Mouse (Mus musculus): ENCODE data around the gene Rin3. TPM values are rescaled to one million over a fixed set of nuclear protein-coding genes. Genes with fewer than 3 reads are reported as not detected.

Rin3 gene
- polyA plus RNA-seq, 1 experiment from 2014 or later = 5.7 TPM

- no peak overlapping the region for H3K9ac ChIP-seq
- WGBS (ENCODE audit: insufficient replicate concordance) = 41% methylated on average over 7 of the region's 7 CpGs
- H3K4me3 ChIP-seq (replicated peaks) = no peak overlapping the region
- peaks cover 74% of the 10 kb centered on the region for H3K4me1 ChIP-seq (replicated peaks)
- no peaks in the 10 kb centered on the region for H3K27me3 ChIP-seq
- no peak overlapping the region for H3K27ac ChIP-seq
- ATAC-seq (ENCODE audit: low read depth) = no peak
- H3K9me3 ChIP-seq (replicated peaks) = no peaks in the 10 kb centered on the region
- no peak overlapping the region for H3K4me2 ChIP-seq
- no peak for DNase-seq
- no peaks in the 10 kb centered on the region for H3K36me3 ChIP-seq
Observed at GRCm38 (mm10) chr12:102303867-102304266, 21.0 kb downstream of the Rin3 start.

GRCm38 (mm10) chr12:102305069-102305836 is 22.4 kb downstream of the Rin3 start:
- Histone ChIP-seq H3K4me1 (replicated peaks) (peaks cover 71% of the 10 kb centered on the region), H3K27me3 (no peaks in the 10 kb centered on the region), H3K36me3 (peaks cover 3% of the 10 kb centered on the region; the same call in 1 of the 2 replicates), H3K4me3 (replicated peaks) (no peak overlapping the region), H3K9ac (no peak overlapping the region), H3K4me2 (no peak overlapping the region), H3K27ac (peak overlapping the region; percentile 56), H3K9me3 (replicated peaks) (no peaks in the 10 kb centered on the region)
- DNase-seq = no peak
- WGBS (ENCODE audit: insufficient replicate concordance) = 54% methylated on average over 10 of the region's 10 CpGs
- peak; percentile 55 for ATAC-seq (ENCODE audit: low read depth)

GRCm38 (mm10) chr12:102308001-102308456 is 25.2 kb downstream of the Rin3 start:
- DNase-seq = no peak
- ATAC-seq (ENCODE audit: low read depth) = no peak

DNA sequence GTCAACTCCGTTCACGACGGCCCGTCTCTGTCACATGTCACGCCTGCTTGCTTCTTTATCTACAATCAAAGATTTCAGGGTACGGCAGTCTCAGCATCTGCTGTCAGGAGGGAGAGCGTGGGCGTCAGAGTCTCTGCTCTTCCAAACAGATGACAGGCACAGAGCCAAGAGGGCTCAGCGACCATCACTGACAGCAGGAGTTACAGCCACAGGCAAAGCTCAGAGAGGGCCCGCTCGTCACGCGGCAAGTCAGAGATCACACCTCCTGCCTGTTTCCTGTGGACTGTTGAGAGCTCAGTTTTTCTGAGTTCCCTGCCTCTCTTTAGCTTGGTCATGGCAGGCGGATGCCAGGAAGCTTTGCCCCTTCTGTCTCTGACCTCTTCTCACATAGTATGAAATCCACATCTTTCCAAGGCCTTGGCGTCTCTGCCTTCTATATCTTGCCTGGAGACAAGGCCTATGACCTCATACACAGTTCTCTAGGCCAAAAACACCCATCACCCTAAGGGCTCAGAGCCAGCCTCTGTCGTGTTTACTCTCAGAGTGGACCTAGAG is 25.7 kb downstream of the Rin3 start:
- peaks cover 48% of the 10 kb centered on the region for H3K4me1 ChIP-seq (replicated peaks)

More at GRCm38 (mm10) chr12:102308001-102308456, 25.2 kb downstream of the Rin3 start:
- Histone ChIP-seq H3K4me1 (replicated peaks) (peaks cover 53% of the 10 kb centered on the region), H3K27ac (peak overlapping the region; percentile 13), H3K9ac (no peak overlapping the region), H3K4me2 (no peak overlapping the region), H3K4me3 (replicated peaks) (no peak overlapping the region), H3K9me3 (replicated peaks) (no peaks in the 10 kb centered on the region), H3K36me3 (peaks cover 15% of the 10 kb centered on the region), H3K27me3 (no peaks in the 10 kb centered on the region)
- 62% methylated on average over 6 of the region's 6 CpGs for WGBS (ENCODE audit: insufficient replicate concordance)

GRCm38 (mm10) chr12:102309099-102309799 is 26.4 kb downstream of the Rin3 start:
- no peaks in the 10 kb centered on the region for H3K9me3 ChIP-seq (replicated peaks)
- no peak overlapping the region for H3K9ac ChIP-seq
- H3K36me3 ChIP-seq = peaks cover 16% of the 10 kb centered on the region
- WGBS (ENCODE audit: insufficient replicate concordance) = 75% methylated on average over 11 of the region's 11 CpGs
- H3K4me2 ChIP-seq = no peak overlapping the region
- DNase-seq (no peak), ATAC-seq (ENCODE audit: low read depth) (no peak)
- H3K27ac ChIP-seq = no peak overlapping the region
- H3K27me3 ChIP-seq = no peaks in the 10 kb centered on the region
- no peak overlapping the region for H3K4me3 ChIP-seq (replicated peaks)
- peaks cover 40% of the 10 kb centered on the region for H3K4me1 ChIP-seq (replicated peaks)

More for the DNA sequence above, 25.7 kb downstream of the Rin3 start:
- Histone ChIP-seq H3K9me3 (replicated peaks) (no peaks in the 10 kb centered on the region), H3K27me3 (no peaks in the 10 kb centered on the region), H3K36me3 (peaks cover 16% of the 10 kb centered on the region), H3K4me3 (replicated peaks) (no peak overlapping the region), H3K27ac (peak overlapping the region; percentile 13), H3K9ac (no peak overlapping the region), H3K4me2 (no peak overlapping the region)
- no peak for ATAC-seq (ENCODE audit: low read depth)
- WGBS (ENCODE audit: insufficient replicate concordance) = 56% methylated on average over 16 of the region's 16 CpGs
- DNase-seq = no peak

DNA sequence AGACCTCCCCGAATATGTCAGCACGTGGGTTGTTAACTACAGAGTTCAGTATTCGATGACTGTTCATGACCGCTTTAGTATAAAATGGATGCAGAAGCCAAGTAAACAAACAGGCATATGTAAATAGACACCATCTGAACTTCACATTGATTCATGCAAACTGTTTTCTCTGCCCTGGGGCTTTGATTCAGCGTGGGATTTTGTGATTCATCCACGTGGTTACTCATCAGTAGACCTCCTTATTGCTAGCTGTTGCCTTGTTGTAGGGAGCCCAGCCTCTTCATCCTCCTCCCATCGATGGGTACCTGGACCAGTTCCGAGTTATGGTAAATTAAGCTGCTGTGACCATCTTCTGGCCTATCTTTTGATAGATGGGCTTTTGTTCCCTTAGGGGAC is 26.9 kb downstream of the Rin3 start:
- 77% methylated on average over 8 of the region's 8 CpGs for WGBS (ENCODE audit: insufficient replicate concordance)
- no peak overlapping the region for H3K4me2 ChIP-seq
- peaks cover 35% of the 10 kb centered on the region for H3K4me1 ChIP-seq (replicated peaks)
- H3K36me3 ChIP-seq = peaks cover 21% of the 10 kb centered on the region
- H3K4me3 ChIP-seq (replicated peaks) = no peak overlapping the region
- no peaks in the 10 kb centered on the region for H3K9me3 ChIP-seq (replicated peaks)
- no peaks in the 10 kb centered on the region for H3K27me3 ChIP-seq
- ATAC-seq (ENCODE audit: low read depth) (no peak), DNase-seq (no peak)
- no peak overlapping the region for H3K27ac ChIP-seq
- H3K9ac ChIP-seq = no peak overlapping the region

GRCm38 (mm10) chr12:102310261-102310660 is 27.4 kb downstream of the Rin3 start:
- Histone ChIP-seq H3K27ac (no peak overlapping the region), H3K4me3 (replicated peaks) (no peak overlapping the region), H3K4me2 (no peak overlapping the region), H3K36me3 (peaks cover 25% of the 10 kb centered on the region), H3K27me3 (no peaks in the 10 kb centered on the region), H3K4me1 (replicated peaks) (peaks cover 31% of the 10 kb centered on the region), H3K9ac (no peak overlapping the region), H3K9me3 (replicated peaks) (no peaks in the 10 kb centered on the region)
- 71% methylated on average over 3 of the region's 3 CpGs for WGBS (ENCODE audit: insufficient replicate concordance)
- ATAC-seq (ENCODE audit: low read depth) (no peak), DNase-seq (no peak)

DNA sequence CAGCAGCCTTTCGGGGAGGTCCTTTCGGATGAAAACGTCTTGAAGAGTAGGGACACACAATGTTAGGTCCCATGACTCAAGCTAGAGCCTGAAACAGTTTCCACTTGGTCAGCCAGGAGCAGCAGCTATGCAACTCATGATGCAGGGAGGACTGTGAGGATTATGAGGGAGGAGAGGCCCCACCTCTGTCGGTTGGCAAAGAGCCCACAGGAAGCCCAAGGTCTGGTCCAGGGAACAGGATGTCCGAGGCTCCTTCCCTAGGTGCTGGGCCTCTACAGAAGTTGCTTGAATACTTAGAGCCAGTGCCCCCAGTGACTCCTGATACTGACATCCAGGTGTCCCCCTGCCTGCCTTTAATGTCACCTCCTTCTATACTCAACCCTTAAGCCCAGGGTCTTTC is 28.6 kb downstream of the Rin3 start:
- Histone ChIP-seq H3K4me3 (replicated peaks) (no peak overlapping the region), H3K4me2 (no peak overlapping the region), H3K9me3 (replicated peaks) (no peaks in the 10 kb centered on the region), H3K9ac (no peak overlapping the region), H3K27me3 (no peaks in the 10 kb centered on the region), H3K36me3 (peaks cover 29% of the 10 kb centered on the region), H3K4me1 (replicated peaks) (peaks cover 23% of the 10 kb centered on the region), H3K27ac (no peak overlapping the region)
- WGBS (ENCODE audit: insufficient replicate concordance) = 66% methylated on average over 5 of the region's 5 CpGs
- no peak for DNase-seq
- ATAC-seq (ENCODE audit: low read depth) = no peak

DNA sequence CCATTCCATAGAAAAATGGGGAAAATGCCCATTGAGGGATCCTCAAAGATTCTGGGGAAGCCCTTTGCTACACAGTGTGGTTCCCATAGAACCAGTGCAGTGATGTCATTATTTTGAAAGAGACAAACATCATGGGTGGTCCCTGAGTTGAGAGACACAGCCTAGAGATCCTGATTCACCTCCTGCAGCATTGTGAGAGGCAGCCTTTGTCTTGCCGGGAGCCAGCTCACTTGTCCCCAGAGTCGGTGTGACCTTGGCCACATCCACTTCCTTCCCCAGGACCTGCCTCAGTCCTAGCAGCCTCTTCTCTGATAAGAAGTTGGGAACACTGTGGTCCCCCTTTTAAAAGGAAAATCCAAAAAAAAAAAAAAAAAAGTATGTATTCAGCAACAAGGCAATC is 36.3 kb downstream of the Rin3 start:
- Histone ChIP-seq H3K9me3 (replicated peaks) (no peaks in the 10 kb centered on the region), H3K27ac (no peak overlapping the region), H3K4me3 (replicated peaks) (no peak overlapping the region), H3K4me1 (replicated peaks) (peaks cover 39% of the 10 kb centered on the region), H3K4me2 (no peak overlapping the region), H3K9ac (no peak overlapping the region), H3K27me3 (no peaks in the 10 kb centered on the region), H3K36me3 (peaks cover 13% of the 10 kb centered on the region)
- DNase-seq = no peak
- peak; percentile 45; the same call in 1 of the 2 replicates for ATAC-seq (ENCODE audit: low read depth)
- 21% methylated on average over 2 of the region's 2 CpGs for WGBS (ENCODE audit: insufficient replicate concordance)

GRCm38 (mm10) chr12:102319899-102320298 is 37.1 kb downstream of the Rin3 start:
- no peaks in the 10 kb centered on the region for H3K9me3 ChIP-seq (replicated peaks)
- no peak overlapping the region for H3K4me3 ChIP-seq (replicated peaks)
- DNase-seq (no peak), ATAC-seq (ENCODE audit: low read depth) (peak; percentile 65)
- peaks cover 39% of the 10 kb centered on the region for H3K4me1 ChIP-seq (replicated peaks)
- H3K9ac ChIP-seq = no peak overlapping the region
- no peak overlapping the region for H3K4me2 ChIP-seq
- no peaks in the 10 kb centered on the region for H3K27me3 ChIP-seq
- peaks cover 7% of the 10 kb centered on the region for H3K36me3 ChIP-seq
- WGBS (ENCODE audit: insufficient replicate concordance) = 3% methylated on average over 2 of the region's 2 CpGs
- H3K27ac ChIP-seq = peak overlapping the region; percentile 61

DNA sequence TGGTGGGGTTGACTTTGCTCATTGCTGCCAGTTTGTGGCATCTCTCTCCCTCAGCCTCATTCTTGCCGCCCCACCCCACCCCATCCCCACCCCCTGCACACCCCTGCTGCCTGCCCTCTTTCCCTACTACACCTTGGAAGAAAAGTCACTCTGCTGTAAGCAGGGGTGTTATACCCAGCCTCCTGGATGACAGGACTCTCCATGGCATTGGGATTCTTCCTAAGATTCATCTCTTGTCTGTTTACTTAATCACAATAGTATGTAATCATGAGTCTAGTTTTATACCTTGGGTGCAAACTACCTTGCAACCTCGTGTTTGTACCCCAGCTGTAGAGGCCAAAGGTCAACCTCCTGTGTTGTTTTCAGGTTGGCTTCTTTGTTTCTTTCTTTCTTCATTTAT is 37.5 kb downstream of the Rin3 start:
- 0 out of 2 replicates have a peak, but pooled peaks have one; percentile 4 for ATAC-seq (ENCODE audit: low read depth)
- Histone ChIP-seq H3K4me3 (replicated peaks) (no peak overlapping the region), H3K9me3 (replicated peaks) (no peaks in the 10 kb centered on the region), H3K36me3 (peaks cover 3% of the 10 kb centered on the region), H3K4me1 (replicated peaks) (peaks cover 39% of the 10 kb centered on the region), H3K27me3 (no peaks in the 10 kb centered on the region), H3K4me2 (no peak overlapping the region), H3K9ac (no peak overlapping the region), H3K27ac (peak overlapping the region; percentile 47; the same call in 1 of the 2 replicates)
- no peak for DNase-seq
- 35% methylated on average over 2 of the region's 2 CpGs for WGBS (ENCODE audit: insufficient replicate concordance)
